Mouse (Mus musculus) adrenal gland, adult 8-10 months (tissue): Measurements from ENCODE around the gene Helz2. TPM values are rescaled to one million over a fixed set of nuclear protein-coding genes. Genes with fewer than 3 reads are reported as not detected.

Source experiments
- DNase-seq: peaks from one replicate; pipeline ENCODE4 v3.0.0; 2022
- total RNA-seq, 4 experiments: library from RNA; stranded (reverse); gene quantifications; 2 replicates each; pipeline ENCODE4 v1.2.4; 2022

Helz2 gene
- total RNA-seq, 4 experiments from 2014 or later: 18.8 to 32.4 (median 24.6) TPM

- DNase-seq: no peak
Measured at GRCm38 (mm10) chr2:181238091-181238610, 3.7 kb downstream of the Helz2 start.

GRCm38 (mm10) chr2:181237251-181238014, 4.4 kb downstream of the Helz2 start:
- DNase-seq: no peak

- no peak for DNase-seq
Measured at GRCm38 (mm10) chr2:181235681-181236566, 5.9 kb downstream of the Helz2 start.

- no peak for DNase-seq
Measured at GRCm38 (mm10) chr2:181234680-181235079, 7.1 kb downstream of the Helz2 start.

- DNase-seq: no peak
Measured at GRCm38 (mm10) chr2:181233443-181233842, 8.4 kb downstream of the Helz2 start.

- no peak for DNase-seq
Measured at GRCm38 (mm10) chr2:181231171-181231570, 10.7 kb downstream of the Helz2 start.

- DNase-seq: no peak
Measured at GRCm38 (mm10) chr2:181228335-181228734, 13.5 kb downstream of the Helz2 start.

- no peak for DNase-seq
Measured at GRCm38 (mm10) chr2:181227122-181227521, 14.7 kb downstream of the Helz2 start.

- no peak for DNase-seq
Measured at GRCm38 (mm10) chr2:181224994-181225393, 16.8 kb downstream of the Helz2 start.

GRCm38 (mm10) chr2:181220361-181220760, 21.5 kb downstream of the Helz2 start:
- no peak for DNase-seq

GRCm38 (mm10) chr2:181219538-181220216, 22.1 kb downstream of the Helz2 start, which contains the start of gene Fndc11:
Gene Fndc11, plus strand, starts transcription at chr2:181220013.
- peak; percentile 74 for DNase-seq

- no peak for DNase-seq
Measured at GRCm38 (mm10) chr2:181218881-181219485, 22.8 kb downstream of the Helz2 start.

- DNase-seq: no peak
Measured at GRCm38 (mm10) chr2:181216037-181216436, 25.8 kb downstream of the Helz2 start.

GRCm38 (mm10) chr2:181213021-181213445, 28.8 kb downstream of the Helz2 start, which contains the start of gene Srms:
Gene Srms, minus strand, starts transcription at chr2:181213185.
- DNase-seq: no peak

GRCm38 (mm10) chr2:181212389-181213020, 29.3 kb downstream of the Helz2 start:
- DNase-seq: no peak

- no peak for DNase-seq
Measured at GRCm38 (mm10) chr2:181206118-181206517, 35.7 kb downstream of the Helz2 start.

GRCm38 (mm10) chr2:181205678-181206077, 36.1 kb downstream of the Helz2 start:
- DNase-seq: no peak

- DNase-seq: no peak
Measured at GRCm38 (mm10) chr2:181202886-181203285, 38.9 kb downstream of the Helz2 start.

GRCm38 (mm10) chr2:181202422-181202821, 39.4 kb downstream of the Helz2 start, which contains the start of gene Ptk6:
Gene Ptk6, minus strand, starts transcription at chr2:181202789.
- no peak for DNase-seq

GRCm38 (mm10) chr2:181201606-181202005, 40.2 kb downstream of the Helz2 start:
- no peak for DNase-seq

- DNase-seq: no peak
Measured at GRCm38 (mm10) chr2:181196628-181197300, 45.1 kb downstream of the Helz2 start.
